Mouse (Mus musculus): Measurements from ENCODE around the gene Ccdc125. TPM values are rescaled to one million over a fixed set of nuclear protein-coding genes. Genes with fewer than 3 reads are reported as not detected.
A peak's percentile ranks its signal among the peaks of the same experiment; 100 is the strongest.
"Not testable (repeated sequence)": the region's sequence is repeated elsewhere in the genome, so short reads cannot be mapped to it uniquely, and the experiment has no call there.

Ccdc125 gene
- polyA plus RNA-seq, 1 experiment from 2014 or later = 1.4 TPM

- Histone ChIP-seq H3K9ac (ENCODE audit: low read length) (peak overlapping the region; percentile 92), H3K4me3 (ENCODE audit: low read depth, low read length) (peak overlapping the region; percentile 85), H3K4me1 (ENCODE audit: control insufficient read depth, insufficient read depth, low read length) (peaks cover 8% of the 10 kb centered on the region; the same call in 1 of the 2 replicates), H3K9me3 (replicated peaks; ENCODE audit: control insufficient read depth, low read length) (no peaks in the 10 kb centered on the region), H3K27me3 (replicated peaks; ENCODE audit: control insufficient read depth, insufficient read depth, low read length) (no peaks in the 10 kb centered on the region), H3K36me3 (ENCODE audit: control insufficient read depth, insufficient read depth, low read length) (peaks cover 8% of the 10 kb centered on the region; the same call in 1 of the 2 replicates), H3K27ac (ENCODE audit: low read depth, low read length) (peak overlapping the region; percentile 85), H3K4me2 (ENCODE audit: low read length) (peak overlapping the region; percentile 58)
- DNase-seq (ENCODE audit: low spot score) (peak; percentile 16), ATAC-seq (peak; percentile 86)
- WGBS = 2% methylated on average over 30 of the region's 30 CpGs
Observed at GRCm38 (mm10) chr13:100730153-100730860, 60.8 kb downstream of the Ccdc125 start.

- H3K9me3 ChIP-seq (replicated peaks; ENCODE audit: control insufficient read depth, low read length) = no peaks in the 10 kb centered on the region
- WGBS = under 1% methylated on average over 19 of the region's 19 CpGs
- no peaks in the 10 kb centered on the region for H3K27me3 ChIP-seq (replicated peaks; ENCODE audit: control insufficient read depth, insufficient read depth, low read length)
- peaks cover 8% of the 10 kb centered on the region; the same call in 1 of the 2 replicates for H3K4me1 ChIP-seq (ENCODE audit: control insufficient read depth, insufficient read depth, low read length)
- ATAC-seq (peak; percentile 100), DNase-seq (ENCODE audit: low spot score) (peak; percentile 97)
- H3K4me3 ChIP-seq (ENCODE audit: low read depth, low read length) = peak within 1 kb of the TSS; percentile 85
- peak within 1 kb of the TSS; percentile 58 for H3K4me2 ChIP-seq (ENCODE audit: low read length)
- peaks cover 11% of the 10 kb centered on the region; the same call in 1 of the 2 replicates for H3K36me3 ChIP-seq (ENCODE audit: control insufficient read depth, insufficient read depth, low read length)
- peak within 1 kb of the TSS; percentile 92 for H3K9ac ChIP-seq (ENCODE audit: low read length)
- H3K27ac ChIP-seq (ENCODE audit: low read depth, low read length) = peak within 1 kb of the TSS; percentile 85
Observed at GRCm38 (mm10) chr13:100730861-100731176, 61.3 kb downstream of the Ccdc125 start, which contains the start of gene Cdk7. Gene Cdk7, minus strand, starts transcription at chr13:100730939.

- WGBS = 88% methylated on average over 5 of the region's 6 CpGs
- ATAC-seq; H3K9me3 ChIP-seq (replicated peaks; ENCODE audit: control insufficient read depth, low read length); H3K27me3 ChIP-seq (replicated peaks; ENCODE audit: control insufficient read depth, insufficient read depth, low read length); H3K9ac ChIP-seq (ENCODE audit: low read length); H3K4me1 ChIP-seq (ENCODE audit: control insufficient read depth, insufficient read depth, low read length); H3K27ac ChIP-seq (ENCODE audit: low read depth, low read length); DNase-seq (ENCODE audit: low spot score): not testable (repeated sequence)
- peak overlapping the region; percentile 85; the same call in 1 of the 2 replicates for H3K4me3 ChIP-seq (ENCODE audit: low read depth, low read length)
- H3K4me2 ChIP-seq (ENCODE audit: low read length) = peak overlapping the region; percentile 58
- H3K36me3 ChIP-seq (ENCODE audit: control insufficient read depth, insufficient read depth, low read length) = peaks cover 13% of the 10 kb centered on the region; the same call in 1 of the 2 replicates
Observed at GRCm38 (mm10) chr13:100731462-100732046, 62.0 kb downstream of the Ccdc125 start.

- 95% methylated on average over 2 of the region's 2 CpGs for WGBS
- Histone ChIP-seq H3K27ac (ENCODE audit: low read depth, low read length) (no peak overlapping the region), H3K9me3 (replicated peaks; ENCODE audit: control insufficient read depth, low read length) (no peaks in the 10 kb centered on the region), H3K4me1 (ENCODE audit: control insufficient read depth, insufficient read depth, low read length) (peaks cover 8% of the 10 kb centered on the region; the same call in 1 of the 2 replicates), H3K9ac (ENCODE audit: low read length) (no peak overlapping the region), H3K4me2 (ENCODE audit: low read length) (no peak overlapping the region), H3K36me3 (ENCODE audit: control insufficient read depth, insufficient read depth, low read length) (peaks cover 12% of the 10 kb centered on the region; the same call in 1 of the 2 replicates), H3K27me3 (replicated peaks; ENCODE audit: control insufficient read depth, insufficient read depth, low read length) (no peaks in the 10 kb centered on the region), H3K4me3 (ENCODE audit: low read depth, low read length) (no peak overlapping the region)
- no peak for ATAC-seq
- DNase-seq (ENCODE audit: low spot score) = no peak
Observed at GRCm38 (mm10) chr13:100732756-100733155, 63.2 kb downstream of the Ccdc125 start.

- no peak overlapping the region for H3K4me3 ChIP-seq (ENCODE audit: low read depth, low read length)
- H3K9me3 ChIP-seq (replicated peaks; ENCODE audit: control insufficient read depth, low read length) = no peaks in the 10 kb centered on the region
- H3K27ac ChIP-seq (ENCODE audit: low read depth, low read length) = no peak overlapping the region
- DNase-seq (ENCODE audit: low spot score) = no peak
- H3K9ac ChIP-seq (ENCODE audit: low read length) = no peak overlapping the region
- 91% methylated on average over 5 of the region's 5 CpGs for WGBS
- H3K4me1 ChIP-seq (ENCODE audit: control insufficient read depth, insufficient read depth, low read length) = peaks cover 4% of the 10 kb centered on the region; the same call in 1 of the 2 replicates
- peaks cover 3% of the 10 kb centered on the region; the same call in 1 of the 2 replicates for H3K36me3 ChIP-seq (ENCODE audit: control insufficient read depth, insufficient read depth, low read length)
- H3K4me2 ChIP-seq (ENCODE audit: low read length) = no peak overlapping the region
- ATAC-seq = no peak
- H3K27me3 ChIP-seq (replicated peaks; ENCODE audit: control insufficient read depth, insufficient read depth, low read length) = no peaks in the 10 kb centered on the region
Observed at GRCm38 (mm10) chr13:100742831-100743230, 73.3 kb downstream of the Ccdc125 start.

- H3K4me1 ChIP-seq (ENCODE audit: control insufficient read depth, insufficient read depth, low read length) = peaks cover 4% of the 10 kb centered on the region; the same call in 1 of the 2 replicates
- H3K27me3 ChIP-seq (replicated peaks; ENCODE audit: control insufficient read depth, insufficient read depth, low read length) = no peaks in the 10 kb centered on the region
- peaks cover 3% of the 10 kb centered on the region; the same call in 1 of the 2 replicates for H3K36me3 ChIP-seq (ENCODE audit: control insufficient read depth, insufficient read depth, low read length)
- peak; percentile 52 for ATAC-seq
- peak overlapping the region; percentile 84 for H3K9ac ChIP-seq (ENCODE audit: low read length)
- no peak for DNase-seq (ENCODE audit: low spot score)
- peak overlapping the region; percentile 79 for H3K4me3 ChIP-seq (ENCODE audit: low read depth, low read length)
- H3K9me3 ChIP-seq (replicated peaks; ENCODE audit: control insufficient read depth, low read length) = no peaks in the 10 kb centered on the region
- WGBS = 70% methylated on average over 11 of the region's 11 CpGs
- peak overlapping the region; percentile 57 for H3K4me2 ChIP-seq (ENCODE audit: low read length)
- H3K27ac ChIP-seq (ENCODE audit: low read depth, low read length) = 0 out of 2 replicates have a peak overlapping the region, but pooled peaks have one; percentile 89
Observed at GRCm38 (mm10) chr13:100743346-100744035, 74.0 kb downstream of the Ccdc125 start.

- WGBS = under 1% methylated on average over 52 of the region's 52 CpGs
- DNase-seq (ENCODE audit: low spot score) (peak; percentile 92), ATAC-seq (peak; percentile 96)
- H3K27me3 ChIP-seq (replicated peaks; ENCODE audit: control insufficient read depth, insufficient read depth, low read length) = no peaks in the 10 kb centered on the region
- peak within 1 kb of the TSS; percentile 84 for H3K9ac ChIP-seq (ENCODE audit: low read length)
- peaks cover 4% of the 10 kb centered on the region; the same call in 1 of the 2 replicates for H3K4me1 ChIP-seq (ENCODE audit: control insufficient read depth, insufficient read depth, low read length)
- H3K36me3 ChIP-seq (ENCODE audit: control insufficient read depth, insufficient read depth, low read length) = peaks cover 3% of the 10 kb centered on the region; the same call in 1 of the 2 replicates
- H3K4me3 ChIP-seq (ENCODE audit: low read depth, low read length) = peak within 1 kb of the TSS; percentile 79
- H3K27ac ChIP-seq (ENCODE audit: low read depth, low read length) = peak within 1 kb of the TSS; percentile 89
- H3K9me3 ChIP-seq (replicated peaks; ENCODE audit: control insufficient read depth, low read length) = no peaks in the 10 kb centered on the region
- peak within 1 kb of the TSS; percentile 57 for H3K4me2 ChIP-seq (ENCODE audit: low read length)
Observed at GRCm38 (mm10) chr13:100744036-100744744, 74.7 kb downstream of the Ccdc125 start, which contains the start of gene Mrps36. Gene Mrps36, minus strand, starts transcription at chr13:100744659.

- WGBS = 97% methylated on average over 3 of the region's 3 CpGs
- Histone ChIP-seq H3K36me3 (ENCODE audit: control insufficient read depth, insufficient read depth, low read length) (no peaks in the 10 kb centered on the region), H3K4me3 (ENCODE audit: low read depth, low read length) (no peak overlapping the region), H3K4me2 (ENCODE audit: low read length) (no peak overlapping the region), H3K27me3 (replicated peaks; ENCODE audit: control insufficient read depth, insufficient read depth, low read length) (no peaks in the 10 kb centered on the region), H3K4me1 (ENCODE audit: control insufficient read depth, insufficient read depth, low read length) (peaks cover 4% of the 10 kb centered on the region; the same call in 1 of the 2 replicates), H3K9ac (ENCODE audit: low read length) (no peak overlapping the region), H3K9me3 (replicated peaks; ENCODE audit: control insufficient read depth, low read length) (no peaks in the 10 kb centered on the region), H3K27ac (ENCODE audit: low read depth, low read length) (no peak overlapping the region)
- ATAC-seq (no peak), DNase-seq (ENCODE audit: low spot score) (no peak)
Observed at GRCm38 (mm10) chr13:100746090-100746489, 76.6 kb downstream of the Ccdc125 start.
